Mouse (Mus musculus) brain, embryonic 14.5 days (tissue): ENCODE data around the gene Mtmr1.

Source experiments
- CTCF ChIP-seq: fragments of 200-500 bp; IDR thresholded peaks from 2 replicates; pipeline ENCODE4 v1.5.1; 2012; ENCODE audit warnings: inconsistent platforms, mild to moderate bottlenecking, moderate library complexity, borderline replicate concordance; ENCODE audit not compliant: insufficient read depth, insufficient read length; ENCODE audit errors: extremely low read depth
- POLR2A ChIP-seq: fragments of 200-500 bp; IDR thresholded peaks from 2 replicates; pipeline ENCODE4 v1.6.1; 2012; ENCODE audit warnings: mild to moderate bottlenecking, inconsistent platforms, borderline replicate concordance; ENCODE audit not compliant: poor library complexity, insufficient read depth, insufficient read length, severe bottlenecking; ENCODE audit errors: extremely low read depth

DNA sequence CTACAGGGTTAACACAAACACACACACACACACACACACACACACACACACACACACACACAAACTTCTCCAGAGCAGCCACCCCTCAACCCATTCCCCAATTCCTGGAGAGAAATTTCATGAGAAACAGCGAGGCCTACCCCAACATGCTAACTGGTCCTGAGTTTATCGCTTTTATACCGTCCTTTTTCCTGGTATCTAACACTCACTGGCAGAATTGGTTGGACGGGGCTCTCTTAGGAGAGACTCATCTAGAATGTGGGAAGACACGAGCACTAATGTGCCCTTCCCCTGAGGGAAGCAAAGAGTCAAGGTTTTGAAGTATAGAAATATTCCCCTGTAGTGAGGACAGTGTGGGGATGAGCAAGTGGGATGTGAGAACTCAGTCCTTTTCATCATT is 66.3 kb downstream of the Mtmr1 start:
- no peak for TF ChIP-seq CTCF
- TF ChIP-seq POLR2A = no peak
